Mouse (Mus musculus) brain, embryonic 14.5 days (tissue): ENCODE measurements at regions not wholly inside any gene's neighbourhood (a gene's known extent, or its start where the extent isn't known, plus 50 kb on each side); places are given as distances from the start of the nearest gene placed in this dataset.

Experiments used
- CTCF ChIP-seq: fragments of 200-500 bp; IDR thresholded peaks from 2 replicates; pipeline ENCODE4 v1.5.1; 2012; ENCODE audit warnings: inconsistent platforms, mild to moderate bottlenecking, moderate library complexity, borderline replicate concordance; ENCODE audit not compliant: insufficient read depth, insufficient read length; ENCODE audit errors: extremely low read depth
- POLR2A ChIP-seq: fragments of 200-500 bp; IDR thresholded peaks from 2 replicates; pipeline ENCODE4 v1.6.1; 2012; ENCODE audit warnings: mild to moderate bottlenecking, inconsistent platforms, borderline replicate concordance; ENCODE audit not compliant: poor library complexity, insufficient read depth, insufficient read length, severe bottlenecking; ENCODE audit errors: extremely low read depth

- TF ChIP-seq POLR2A: no peak
- no peak for TF ChIP-seq CTCF
These were observed 117.8 kb upstream of the Ldb2 start for GRCm38 (mm10) chr5:44917173-44917815.
